Mouse (Mus musculus) naive thymus-derived CD4-positive, alpha-beta T cell, adult 2 months (primary cell): ENCODE measurements around the gene Guca2b.
"Not testable (repeated sequence)": the region's sequence is repeated elsewhere in the genome, so short reads cannot be mapped to it uniquely, and the experiment has no call there.

Source experiments
- DNase-seq: peaks from one replicate; pipeline ENCODE4 v3.0.0-alpha.2; 2011; ENCODE audit warnings: low read depth

Gene Guca2b

DNA sequence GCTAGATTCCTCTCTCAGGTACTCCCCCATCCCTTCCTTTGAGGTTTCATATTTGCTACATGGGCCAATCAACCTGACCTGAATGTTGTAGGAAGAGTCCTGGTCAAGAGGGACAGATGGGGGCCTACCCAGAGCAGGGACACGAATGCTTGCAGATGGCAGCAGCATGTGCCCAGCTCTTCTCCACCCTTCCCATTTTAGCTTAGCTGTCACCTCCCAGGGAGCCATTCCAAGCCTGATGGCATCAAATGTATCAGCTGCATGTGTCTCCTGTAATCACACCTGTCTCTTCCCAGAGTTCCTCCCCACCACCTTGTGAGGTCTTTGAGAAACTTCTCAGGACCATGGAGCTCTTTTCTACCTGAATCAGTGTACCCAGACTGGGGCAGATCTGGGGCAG, 1.7 kb downstream of the Guca2b start:
- DNase-seq, result no peak

GRCm38 (mm10) chr4:119642666-119643065, 16.1 kb downstream of the Guca2b start:
- no peak for DNase-seq

DNA sequence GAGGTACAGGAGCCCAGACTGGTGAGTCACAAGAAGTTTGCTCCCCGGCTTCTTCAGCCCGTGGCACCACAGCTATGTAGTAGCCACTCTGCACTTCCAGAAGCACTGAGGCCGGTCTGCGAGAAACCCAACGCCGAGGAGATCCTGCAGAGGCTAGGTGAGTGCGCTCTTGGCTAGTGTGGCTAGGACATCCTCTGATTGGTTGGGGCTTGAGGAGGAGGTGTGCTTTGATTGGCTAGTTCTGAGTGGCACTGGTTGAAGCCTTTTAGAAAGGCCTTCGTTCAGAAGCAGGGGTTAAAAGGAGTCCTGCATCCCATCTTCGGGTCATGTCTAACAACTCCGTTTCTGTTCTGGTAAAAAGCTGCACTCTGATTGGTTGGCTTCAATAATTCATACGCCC, 20.1 kb downstream of the Guca2b start:
- DNase-seq, result no peak

DNA sequence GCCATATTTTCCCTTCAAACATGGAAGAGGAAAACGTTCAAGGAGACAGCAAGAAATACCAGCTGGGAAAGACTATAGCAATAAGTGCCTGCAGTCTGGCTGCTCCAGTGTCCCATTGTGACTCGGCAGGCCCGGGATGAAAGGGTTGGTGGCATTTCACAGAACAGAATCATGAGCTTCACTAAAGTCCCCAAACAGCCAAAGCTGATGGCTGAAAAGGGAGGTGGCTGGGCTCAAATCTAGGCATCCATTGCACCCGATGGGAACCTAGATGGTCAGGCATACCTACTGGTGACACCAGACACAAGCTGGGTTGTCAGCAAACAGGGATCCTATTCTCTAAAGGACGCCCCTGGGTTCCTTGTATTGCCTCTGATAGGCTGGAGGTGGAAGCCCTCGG, 20.8 kb downstream of the Guca2b start:
- DNase-seq, result no peak

GRCm38 (mm10) chr4:119637176-119637845, 21.4 kb downstream of the Guca2b start, which contains the start of gene Guca2a:
TSS of gene Guca2a (plus strand) at chr4:119637704.
- no peak for DNase-seq

DNA sequence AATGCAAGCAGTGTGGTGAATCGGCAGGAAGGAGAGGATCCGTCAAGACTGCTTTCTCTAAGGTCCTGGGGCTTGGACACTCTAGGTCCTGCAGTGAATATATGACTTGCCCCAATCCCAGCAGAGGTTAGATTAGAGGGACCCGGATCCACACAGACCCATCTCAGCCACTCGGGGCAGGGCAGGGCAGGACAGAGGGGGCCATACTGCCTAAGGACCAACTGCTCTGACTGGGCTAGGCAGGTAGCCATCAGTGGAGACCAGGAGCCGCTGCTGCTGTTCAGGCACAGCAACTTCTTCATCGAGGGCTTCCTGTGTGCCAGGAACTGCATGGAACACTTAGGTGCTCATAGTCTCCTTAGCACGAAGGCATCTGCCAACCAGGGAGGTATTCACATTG, 22.0 kb downstream of the Guca2b start:
- DNase-seq, result no peak

DNA sequence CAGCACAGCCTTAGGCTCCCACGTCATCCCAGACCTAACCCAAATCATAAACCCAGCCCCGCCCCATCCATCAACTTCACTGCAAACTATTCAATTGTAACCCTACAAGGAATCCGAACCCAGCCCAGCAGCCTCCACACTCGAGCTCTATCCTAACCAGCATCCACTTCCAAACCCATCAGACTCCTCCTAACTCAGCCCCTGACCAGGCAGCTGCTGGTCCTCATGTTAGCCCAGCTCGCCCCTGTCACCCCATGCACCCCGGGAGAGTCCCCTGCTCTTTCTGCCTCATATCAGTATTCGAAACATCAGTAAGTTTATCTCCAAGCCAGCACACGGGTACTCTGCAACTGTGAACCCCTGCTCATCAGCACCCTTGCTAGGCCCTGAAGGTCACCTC, 23.1 kb downstream of the Guca2b start:
- no peak for DNase-seq

- DNase-seq, result no peak
Measured at GRCm38 (mm10) chr4:119634908-119635660, 23.7 kb downstream of the Guca2b start.

DNA sequence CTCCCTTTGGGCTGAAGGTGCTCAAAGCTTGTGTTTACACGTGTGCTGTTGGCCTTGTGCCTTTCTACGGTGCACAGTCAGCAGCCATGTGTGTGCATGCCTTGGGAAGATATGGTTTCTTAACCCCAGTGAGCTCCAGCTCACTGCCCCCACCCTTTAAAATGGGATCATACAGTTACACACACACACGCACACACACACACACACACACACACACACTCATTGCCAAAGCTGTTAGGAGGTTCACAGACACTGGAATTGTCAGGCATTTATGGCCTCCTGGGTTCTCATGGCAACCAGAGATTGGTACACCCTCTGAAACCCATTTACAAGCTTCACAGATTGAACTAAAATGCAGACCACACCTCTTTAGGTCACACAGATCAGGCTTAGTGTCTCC, 24.8 kb downstream of the Guca2b start:
- no peak for DNase-seq

GRCm38 (mm10) chr4:119633342-119633741, 25.4 kb downstream of the Guca2b start:
- DNase-seq, result no peak

DNA sequence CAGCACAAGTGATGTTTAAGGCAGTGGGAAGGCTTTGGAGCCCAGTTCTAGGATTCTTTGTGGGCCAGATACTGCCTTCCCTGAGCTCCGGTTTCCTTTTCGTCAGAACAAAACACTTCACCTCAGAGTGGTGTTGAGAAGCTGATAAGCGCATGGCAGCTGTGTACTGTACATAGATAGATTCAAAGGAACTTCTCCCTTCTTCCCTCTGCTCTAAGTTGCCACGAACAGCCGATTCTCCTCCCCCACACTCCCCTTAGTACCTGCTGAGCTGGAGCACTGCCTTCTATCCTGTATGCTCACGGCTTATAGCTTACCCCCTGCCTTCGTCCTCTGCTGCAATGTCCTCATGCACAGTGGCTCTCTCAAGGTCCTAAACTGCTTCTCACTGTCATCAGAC, 26.0 kb downstream of the Guca2b start:
- DNase-seq, result no peak

GRCm38 (mm10) chr4:119631115-119631919, 27.4 kb downstream of the Guca2b start:
- DNase-seq, result no peak

DNA sequence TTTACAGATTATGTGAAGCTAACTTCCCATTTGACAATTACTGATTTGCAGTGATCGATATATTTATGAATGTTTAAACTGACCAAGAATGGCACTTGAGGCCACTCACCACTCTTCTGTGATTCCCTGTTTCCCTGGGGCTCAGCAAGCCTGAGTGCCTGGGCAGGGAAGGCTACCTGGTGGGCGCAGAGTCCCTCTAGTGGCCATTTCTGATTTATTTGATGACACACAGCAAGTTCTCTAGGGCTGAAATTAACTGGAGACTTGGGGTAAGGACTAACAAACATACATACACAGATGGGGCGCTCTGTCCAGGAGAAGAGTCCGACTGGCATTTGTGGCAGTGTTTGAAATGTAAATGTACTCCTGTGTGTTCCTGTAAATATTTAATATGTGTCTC, 30.4 kb downstream of the Guca2b start:
- not testable (repeated sequence) for DNase-seq

- no peak for DNase-seq
Measured at GRCm38 (mm10) chr4:119627317-119627716, 31.4 kb downstream of the Guca2b start.

DNA sequence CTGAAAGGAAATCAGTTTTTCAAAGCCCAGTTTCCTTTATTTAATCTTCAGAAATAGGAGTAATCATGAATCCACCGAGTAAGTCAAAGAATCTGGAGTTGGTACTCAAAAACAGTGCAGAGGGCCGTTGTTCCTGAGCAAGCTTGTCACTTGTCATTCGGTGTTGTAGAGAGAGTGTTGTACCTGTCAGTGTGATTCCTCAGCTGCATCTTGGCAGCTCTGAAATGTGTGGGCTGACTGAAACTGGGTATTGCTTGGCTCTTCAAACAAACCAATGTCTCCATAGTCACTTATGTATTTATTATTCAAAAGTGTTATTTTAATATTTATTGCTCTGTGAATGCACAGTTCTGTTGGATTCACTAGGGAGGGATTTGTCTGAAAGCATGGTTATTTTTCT, 31.9 kb downstream of the Guca2b start:
- no peak for DNase-seq

DNA sequence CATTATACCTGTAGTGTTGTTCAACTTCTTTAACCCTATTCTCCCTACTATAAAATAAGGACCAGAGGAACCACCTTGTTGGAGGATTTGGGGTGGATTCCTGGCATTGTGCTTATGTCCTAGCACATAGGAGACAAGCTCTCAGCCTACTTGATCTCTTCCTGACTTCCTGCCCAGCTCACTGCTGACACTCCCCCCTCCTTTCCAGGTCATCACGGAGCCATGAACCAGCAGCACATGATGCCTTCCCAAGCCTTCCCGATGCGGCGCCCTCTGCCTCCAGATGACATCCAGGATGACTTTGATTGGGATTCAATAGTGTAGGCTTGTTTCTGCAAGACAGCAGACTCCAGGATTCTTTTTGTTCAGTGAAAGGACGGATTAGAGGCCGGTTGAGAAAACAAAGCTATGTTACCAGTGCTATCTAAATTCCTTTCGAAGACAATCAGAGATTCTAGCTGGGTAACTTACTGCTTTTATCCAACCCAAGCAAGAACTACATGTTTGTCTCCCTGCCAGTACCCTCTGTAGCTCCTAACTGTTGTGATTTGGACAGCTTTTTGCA, 32.6 kb downstream of the Guca2b start:
- no peak for DNase-seq

DNA sequence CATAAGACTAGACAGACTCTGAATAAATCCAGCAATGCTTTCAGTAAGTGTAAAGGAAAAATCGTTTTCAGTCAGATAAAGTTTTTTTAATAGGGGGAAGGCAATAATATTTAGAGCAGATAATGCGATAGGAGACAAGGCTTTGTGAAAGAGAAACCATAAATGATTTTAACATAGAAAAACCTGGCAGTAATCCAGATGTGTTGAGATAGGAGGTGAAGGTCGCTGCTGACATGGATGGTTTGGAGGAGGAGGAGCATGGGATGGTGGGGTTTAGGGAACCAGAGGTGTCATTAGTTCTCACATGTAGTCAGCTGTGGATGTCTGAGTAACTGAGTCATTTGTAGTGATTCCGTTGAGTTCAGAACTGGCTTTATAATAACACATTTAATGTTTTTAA, 44.0 kb downstream of the Guca2b start:
- no peak for DNase-seq

DNA sequence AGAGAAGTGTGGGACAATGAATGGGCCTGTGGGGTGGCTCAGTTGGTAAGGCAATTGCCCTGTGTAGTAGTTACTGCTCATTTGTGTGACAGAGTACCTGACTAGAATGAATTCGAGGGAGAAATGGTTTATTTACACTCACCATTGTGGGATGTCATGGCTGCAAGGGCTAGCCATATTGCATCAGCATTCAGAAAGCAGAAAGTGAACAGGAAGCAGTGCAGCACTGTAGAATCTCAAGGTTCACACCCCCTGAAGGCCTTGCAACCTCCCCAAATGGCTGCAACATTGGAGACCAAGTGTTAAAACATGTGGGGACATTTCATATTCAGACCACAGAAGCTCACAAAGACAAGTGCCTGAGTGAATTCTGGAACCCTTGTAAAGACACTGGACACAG, 44.7 kb downstream of the Guca2b start:
- no peak for DNase-seq

GRCm38 (mm10) chr4:119609488-119609887, 49.3 kb downstream of the Guca2b start:
- no peak for DNase-seq
